Mouse (Mus musculus): Measurements from ENCODE around the gene Olfr519. TPM values are rescaled to one million over a fixed set of nuclear protein-coding genes. Genes with fewer than 3 reads are reported as not detected.

The Olfr519 gene
- polyA plus RNA-seq, 2 experiments = not detected

DNA sequence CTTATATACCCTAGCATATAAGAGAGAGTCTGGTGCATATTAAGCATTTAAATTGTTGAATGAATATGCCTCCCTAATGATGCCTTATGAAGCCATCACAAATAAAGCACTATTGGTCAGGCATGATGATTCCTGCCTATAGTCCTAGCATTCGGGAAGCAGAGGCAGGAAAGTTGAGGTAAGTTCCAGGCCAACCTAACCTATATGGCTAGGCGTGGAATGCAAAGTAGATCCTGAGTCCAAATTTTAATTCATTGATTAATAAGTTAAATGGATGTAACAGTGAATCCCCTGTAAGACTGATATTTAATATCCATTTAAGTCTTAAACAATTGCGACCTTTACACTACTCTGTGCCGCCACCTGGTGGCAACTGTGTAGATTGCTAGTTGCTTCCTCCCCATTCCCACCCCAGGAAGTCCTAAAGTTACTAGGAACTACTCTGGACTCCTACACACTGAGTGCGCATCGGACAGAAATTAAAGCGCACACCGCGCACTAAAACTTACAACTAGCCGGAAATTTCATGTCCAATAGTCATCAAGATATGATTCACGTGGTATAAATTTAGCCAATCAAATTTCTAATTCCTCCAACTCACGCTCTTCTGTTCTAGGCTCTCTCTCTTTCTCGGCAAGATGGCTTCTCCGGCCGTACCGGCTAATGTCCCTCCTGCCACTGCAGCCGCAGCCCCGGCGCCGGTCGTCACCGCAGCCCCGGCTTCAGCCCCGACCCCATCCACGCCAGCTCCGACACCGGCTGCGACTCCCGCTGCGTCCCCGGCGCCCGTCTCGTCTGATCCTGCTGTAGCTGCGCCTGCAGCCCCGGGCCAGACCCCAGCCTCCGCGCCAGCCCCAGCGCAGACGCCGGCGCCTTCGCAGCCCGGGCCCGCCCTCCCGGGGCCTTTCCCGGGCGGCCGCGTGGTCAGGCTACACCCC is 39.8 kb upstream of the Olfr519 start, which contains the start of gene Eif3f:
Gene Eif3f, plus strand, starts transcription at position 624 of the 938 bp plus-strand sequence.
- Histone ChIP-seq H3K9me3 (ENCODE audit: control insufficient read depth, low read length) (no peaks in the 10 kb centered on the region), H3K9ac (ENCODE audit: low read depth, low read length, severe bottlenecking) (peak within 1 kb of the TSS; percentile 93), H3K4me2 (replicated peaks; ENCODE audit: low read depth, low read length, severe bottlenecking) (peak within 1 kb of the TSS; percentile 81), H3K4me1 (ENCODE audit: control insufficient read depth, insufficient read depth, low read length) (peaks cover 11% of the 10 kb centered on the region), H3K4me3 (replicated peaks; ENCODE audit: low read length) (peak within 1 kb of the TSS; percentile 91), H3K27ac (replicated peaks; ENCODE audit: low read depth, low read length) (peak within 1 kb of the TSS; percentile 72), H3K36me3 (ENCODE audit: control insufficient read depth, insufficient read depth, low read length) (peaks cover 19% of the 10 kb centered on the region), H3K27me3 (ENCODE audit: control insufficient read depth, insufficient read depth, low read length) (no peaks in the 10 kb centered on the region)
- TF ChIP-seq POLR2A (IDR thresholded peaks at IDR 0.05; ENCODE audit: borderline replicate concordance, extremely low read depth, insufficient read depth, insufficient read length) = peak; percentile 74; the same call in 1 of the 2 replicates
- peak; percentile 100 for ATAC-seq (ENCODE audit: low FRiP score, low read depth)
- peak; percentile 98 for DNase-seq (ENCODE audit: low spot score)
- WGBS = 1% methylated on average over 49 of the region's 50 CpGs

GRCm38 (mm10) chr7:108929726-108930393 is 35.6 kb upstream of the Olfr519 start, which contains the start of gene Nlrp10:
Gene Nlrp10 (minus strand): TSS chr7:108930178.
- H3K4me3 ChIP-seq (replicated peaks; ENCODE audit: low read length) = no peak within 1 kb of the TSS
- no peaks in the 10 kb centered on the region for H3K9me3 ChIP-seq (ENCODE audit: control insufficient read depth, low read length)
- WGBS = 47% methylated on average over 6 of the region's 6 CpGs
- no peaks in the 10 kb centered on the region for H3K4me1 ChIP-seq (ENCODE audit: control insufficient read depth, insufficient read depth, low read length)
- no peak within 1 kb of the TSS for H3K9ac ChIP-seq (ENCODE audit: low read depth, low read length, severe bottlenecking)
- no peak within 1 kb of the TSS for H3K27ac ChIP-seq (replicated peaks; ENCODE audit: low read depth, low read length)
- no peak within 1 kb of the TSS for H3K4me2 ChIP-seq (replicated peaks; ENCODE audit: low read depth, low read length, severe bottlenecking)
- no peaks in the 10 kb centered on the region for H3K27me3 ChIP-seq (ENCODE audit: control insufficient read depth, insufficient read depth, low read length)
- H3K36me3 ChIP-seq (ENCODE audit: control insufficient read depth, insufficient read depth, low read length) = no peaks in the 10 kb centered on the region
- TF ChIP-seq POLR2A (IDR thresholded peaks at IDR 0.05; ENCODE audit: borderline replicate concordance, extremely low read depth, insufficient read depth, insufficient read length) = no peak
- ATAC-seq (ENCODE audit: low FRiP score, low read depth) (no peak), DNase-seq (ENCODE audit: low spot score) (no peak)

- no peak overlapping the region for H3K4me3 ChIP-seq (replicated peaks; ENCODE audit: low read length)
- no peaks in the 10 kb centered on the region for H3K4me1 ChIP-seq (ENCODE audit: control insufficient read depth, insufficient read depth, low read length)
- H3K36me3 ChIP-seq (ENCODE audit: control insufficient read depth, insufficient read depth, low read length) = no peaks in the 10 kb centered on the region
- no peaks in the 10 kb centered on the region for H3K27me3 ChIP-seq (ENCODE audit: control insufficient read depth, insufficient read depth, low read length)
- no peak for TF ChIP-seq POLR2A (IDR thresholded peaks at IDR 0.05; ENCODE audit: borderline replicate concordance, extremely low read depth, insufficient read depth, insufficient read length)
- H3K27ac ChIP-seq (replicated peaks; ENCODE audit: low read depth, low read length) = no peak overlapping the region
- H3K9me3 ChIP-seq (ENCODE audit: control insufficient read depth, low read length) = no peaks in the 10 kb centered on the region
- 75% methylated on average over 11 of the region's 11 CpGs for WGBS
- no peak for DNase-seq (ENCODE audit: low spot score)
- no peak overlapping the region for H3K9ac ChIP-seq (ENCODE audit: low read depth, low read length, severe bottlenecking)
- no peak for ATAC-seq (ENCODE audit: low FRiP score, low read depth)
- H3K4me2 ChIP-seq (replicated peaks; ENCODE audit: low read depth, low read length, severe bottlenecking) = no peak overlapping the region
These were observed 34.3 kb upstream of the Olfr519 start for GRCm38 (mm10) chr7:108928280-108929188.

- no peak overlapping the region for H3K27ac ChIP-seq (replicated peaks; ENCODE audit: low read depth, low read length)
- WGBS = 69% methylated on average over 3 of the region's 4 CpGs
- TF ChIP-seq POLR2A (IDR thresholded peaks at IDR 0.05; ENCODE audit: borderline replicate concordance, extremely low read depth, insufficient read depth, insufficient read length) = no peak
- no peaks in the 10 kb centered on the region for H3K9me3 ChIP-seq (ENCODE audit: control insufficient read depth, low read length)
- ATAC-seq (ENCODE audit: low FRiP score, low read depth) (no peak), DNase-seq (ENCODE audit: low spot score) (no peak)
- no peak overlapping the region for H3K9ac ChIP-seq (ENCODE audit: low read depth, low read length, severe bottlenecking)
- no peaks in the 10 kb centered on the region for H3K4me1 ChIP-seq (ENCODE audit: control insufficient read depth, insufficient read depth, low read length)
- no peak overlapping the region for H3K4me2 ChIP-seq (replicated peaks; ENCODE audit: low read depth, low read length, severe bottlenecking)
- no peaks in the 10 kb centered on the region for H3K36me3 ChIP-seq (ENCODE audit: control insufficient read depth, insufficient read depth, low read length)
- H3K27me3 ChIP-seq (ENCODE audit: control insufficient read depth, insufficient read depth, low read length) = no peaks in the 10 kb centered on the region
- H3K4me3 ChIP-seq (replicated peaks; ENCODE audit: low read length) = no peak overlapping the region
These were observed 32.8 kb upstream of the Olfr519 start for GRCm38 (mm10) chr7:108927043-108927442.
